Mouse (Mus musculus) midbrain, embryonic 10.5 days (tissue): Measurements from ENCODE around the gene Rdm1. TPM values are rescaled to one million over a fixed set of nuclear protein-coding genes. Genes with fewer than 3 reads are reported as not detected.

Source experiments
- DNase-seq: peaks from one replicate; pipeline ENCODE4 v3.0.0-alpha.2; 2017; ENCODE audit warnings: low spot score
- H3K27ac ChIP-seq: fragments of 300-500 bp; sonication (generic); replicated peaks from 2 replicates; pipeline ENCODE4 v1.5.1; 2016; ENCODE audit warnings: mild to moderate bottlenecking
- H3K27me3 ChIP-seq: fragments of 300-500 bp; sonication (generic); 2 replicates; pipeline ENCODE4 v1.6.1; 2016; ENCODE audit warnings: low read depth, mild to moderate bottlenecking; ENCODE audit not compliant: poor library complexity, severe bottlenecking
- H3K36me3 ChIP-seq: fragments of 300-500 bp; sonication (generic); 2 replicates; pipeline ENCODE4 v1.6.1; 2016; ENCODE audit warnings: mild to moderate bottlenecking, moderate library complexity
- H3K4me1 ChIP-seq: fragments of 300-500 bp; sonication (generic); 2 replicates; pipeline ENCODE4 v1.6.1; 2016
- H3K4me3 ChIP-seq: fragments of 300-500 bp; sonication (generic); 2 replicates; pipeline ENCODE4 v1.5.1; 2016; ENCODE audit warnings: mild to moderate bottlenecking, moderate library complexity
- H3K9me3 ChIP-seq: fragments of 300-500 bp; sonication (generic); replicated peaks from 2 replicates; pipeline ENCODE4 v1.6.1; 2016; ENCODE audit warnings: mild to moderate bottlenecking
- WGBS: fragments of 180-500 bp; shearing (Covaris S2); methylation state at CpG from one replicate; pipeline ENCODE4 v1.1.7; 2016; 5-methylcytosine and 5-hydroxymethylcytosine counted together
- polyA plus RNA-seq: library from polyadenylated mRNA; unstranded; fragments of >200 nt; fragmentation: Nextera tagmentation; extraction: Ambion mirVana; gene quantifications from 2 replicates; pipeline ENCODE4 v1.2.1, GENCODE M21; 2016

The Rdm1 gene
- polyA plus RNA-seq, 1 experiment from 2014 or later, result 35.2 TPM

DNA sequence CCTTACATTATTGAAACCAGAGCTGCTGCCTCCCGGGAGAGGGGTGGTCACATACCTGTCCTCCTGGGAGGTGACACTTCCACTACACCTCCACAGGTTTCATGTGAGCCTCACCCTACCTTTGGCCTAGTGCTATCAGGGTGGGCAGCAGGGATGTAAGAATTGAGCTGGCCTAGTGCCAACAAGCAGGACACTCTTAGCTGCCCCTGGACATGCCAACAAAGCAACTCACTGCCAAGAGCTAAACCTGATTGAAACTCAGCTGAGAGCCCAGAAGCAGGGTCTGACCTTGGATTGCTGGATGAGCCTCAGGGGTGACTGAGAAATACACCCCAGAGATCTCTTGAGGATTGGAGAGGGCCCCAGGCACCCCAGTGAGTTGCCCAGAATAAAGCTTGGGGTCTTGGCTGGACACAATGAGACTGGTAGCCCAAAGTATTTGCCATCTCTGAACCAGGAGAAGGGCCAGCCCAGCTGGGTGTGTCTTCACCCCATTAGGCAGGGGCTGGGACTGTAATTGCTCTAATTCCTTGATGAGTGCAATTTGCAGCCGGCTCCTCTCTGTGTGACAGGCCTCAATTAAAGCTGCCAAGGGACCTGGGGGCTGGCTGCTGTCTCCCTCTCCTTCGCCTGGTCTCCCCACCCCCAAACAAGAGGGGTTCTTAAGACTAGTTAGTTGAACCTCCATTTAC is 53.8 kb downstream of the Rdm1 start:
- Histone ChIP-seq H3K4me3 (no peak overlapping the region), H3K36me3 (no peaks in the 10 kb centered on the region), H3K4me1 (peaks cover 11% of the 10 kb centered on the region), H3K9me3 (no peaks in the 10 kb centered on the region), H3K27me3 (no peaks in the 10 kb centered on the region), H3K27ac (peak overlapping the region; percentile 59)
- 37% methylated on average over 3 of the region's 3 CpGs for WGBS
- no peak for DNase-seq

DNA sequence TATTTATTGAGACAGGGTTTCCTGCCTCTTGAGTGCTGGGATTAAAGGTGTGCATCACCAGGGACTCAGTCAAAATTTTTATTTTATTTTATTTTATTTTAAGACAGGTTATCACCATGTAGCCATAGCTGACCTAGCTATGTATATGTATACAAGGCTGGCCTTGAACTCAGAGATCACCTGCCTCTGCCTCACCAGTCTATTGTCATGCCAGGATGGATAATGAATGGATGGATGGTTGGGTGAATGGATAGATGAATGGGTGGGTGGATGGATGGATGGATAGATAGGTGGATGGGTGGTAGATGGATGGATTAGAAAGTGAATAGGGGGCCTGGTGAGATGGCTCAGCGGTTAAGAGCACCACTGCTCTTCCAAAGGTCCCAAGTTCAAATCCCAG is 55.0 kb downstream of the Rdm1 start:
- no peak for DNase-seq
- no peak overlapping the region for H3K27ac ChIP-seq
- WGBS, result 77% methylated on average over 1 of the region's 1 CpGs
- no peaks in the 10 kb centered on the region for H3K36me3 ChIP-seq
- H3K9me3 ChIP-seq, result no peaks in the 10 kb centered on the region
- peaks cover 11% of the 10 kb centered on the region for H3K4me1 ChIP-seq
- no peaks in the 10 kb centered on the region for H3K27me3 ChIP-seq
- no peak overlapping the region for H3K4me3 ChIP-seq

DNA sequence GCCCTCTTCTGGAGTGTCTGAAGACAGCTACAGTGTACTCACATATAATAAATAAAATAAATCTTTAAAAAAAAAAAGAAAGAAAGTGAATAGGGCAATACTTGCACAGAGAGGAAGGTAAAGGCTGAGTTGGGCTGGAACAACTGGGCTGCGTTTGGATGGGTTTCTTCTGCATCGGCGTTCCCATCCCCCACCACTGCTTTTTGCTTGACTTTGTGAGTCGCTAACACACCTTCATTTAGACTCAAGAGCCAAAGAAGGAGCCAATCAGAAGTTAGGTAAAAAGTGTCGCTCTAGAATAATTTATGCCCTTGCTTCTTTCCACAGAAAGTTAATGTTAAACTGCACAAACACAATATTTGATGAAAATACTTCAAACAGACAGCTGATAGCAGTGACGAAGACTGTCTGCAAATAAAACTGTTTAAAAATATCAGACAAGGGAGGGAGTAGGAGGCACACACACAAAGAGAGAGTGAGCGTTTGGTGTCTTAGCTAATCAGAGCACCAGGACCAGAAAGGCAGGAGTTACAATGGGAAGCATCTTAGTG is 55.5 kb downstream of the Rdm1 start:
- Histone ChIP-seq H3K9me3 (no peaks in the 10 kb centered on the region), H3K4me1 (peaks cover 11% of the 10 kb centered on the region), H3K36me3 (no peaks in the 10 kb centered on the region), H3K27ac (no peak overlapping the region), H3K27me3 (no peaks in the 10 kb centered on the region), H3K4me3 (no peak overlapping the region)
- 83% methylated on average over 7 of the region's 7 CpGs for WGBS
- DNase-seq, result no peak

Other genes starting within 250 kb of the Rdm1 start
- gene Aarsd1, start 209.6 kb upstream of the Rdm1 start, polyA plus RNA-seq, result 105 TPM in 2 replicates
- gene Gm27029, start 202.4 kb upstream of the Rdm1 start, polyA plus RNA-seq, result 8.4 and 9.4 TPM in 2 replicates
- 22.8 and 24.0 TPM in 2 replicates for gene Rundc1, start 202.1 kb upstream of the Rdm1 start, polyA plus RNA-seq
- 2.4 and 3.7 TPM in 2 replicates for gene Ptges3l, start 201.9 kb upstream of the Rdm1 start, polyA plus RNA-seq
- gene Rpl27, start 184.9 kb upstream of the Rdm1 start, polyA plus RNA-seq, result 382 and 448 TPM in 2 replicates
- 3.2 and 4.0 TPM in 2 replicates for gene Ifi35, start 178.8 kb upstream of the Rdm1 start, polyA plus RNA-seq
- gene Rnd2, start 162.2 kb upstream of the Rdm1 start, polyA plus RNA-seq, result 38.8 and 57.7 TPM in 2 replicates
- 36.1 and 47.7 TPM in 2 replicates for gene Vat1, start 161.0 kb upstream of the Rdm1 start, polyA plus RNA-seq
- gene Brca1, start 75.2 kb upstream of the Rdm1 start, polyA plus RNA-seq, result 21.6 and 23.0 TPM in 2 replicates
- 69.9 and 83.7 TPM in 2 replicates for gene Nbr1, start 75.0 kb upstream of the Rdm1 start, polyA plus RNA-seq
- gene Tmem106a, start 45.0 kb upstream of the Rdm1 start, polyA plus RNA-seq, result 2.0 and 3.9 TPM in 2 replicates
- 0.22 TPM in 1 of 2 replicates, not detected in the other for gene Gm11634, start 27.9 kb upstream of the Rdm1 start, polyA plus RNA-seq
- 4.3 and 4.4 TPM in 2 replicates for gene Arl4d, start 38.3 kb downstream of the Rdm1 start, polyA plus RNA-seq
- gene Dhx8, start 105.7 kb downstream of the Rdm1 start, polyA plus RNA-seq, result 40.0 and 44.0 TPM in 2 replicates
- gene Etv4, start 158.2 kb downstream of the Rdm1 start, polyA plus RNA-seq, result 9.4 and 10.5 TPM in 2 replicates